Mouse (Mus musculus) liver, embryonic 12.5 days (tissue): ENCODE results near the gene Tmem167. TPM values are rescaled to one million over a fixed set of nuclear protein-coding genes. Genes with fewer than 3 reads are reported as not detected.

Source experiments
- ATAC-seq: fragments of 200-750 bp; cut with Nextera tagmentation; 2 replicates; pipeline ENCODE4 v1.8.0; 2017; ENCODE audit warnings: moderate number of reproducible peaks, mild to moderate bottlenecking, moderate library complexity
- H3K27ac ChIP-seq: fragments of 300-500 bp; sonication (generic); 2 replicates; pipeline ENCODE4 v1.5.1; 2016; ENCODE audit warnings: mild to moderate bottlenecking
- H3K27me3 ChIP-seq: fragments of 300-500 bp; sonication (generic); replicated peaks from 2 replicates; pipeline ENCODE4 v1.6.1; 2016; ENCODE audit warnings: mild to moderate bottlenecking, moderate library complexity
- H3K36me3 ChIP-seq: fragments of 300-500 bp; sonication (generic); 2 replicates; pipeline ENCODE4 v1.6.1; 2016; ENCODE audit warnings: mild to moderate bottlenecking, moderate library complexity
- H3K4me1 ChIP-seq: fragments of 300-500 bp; sonication (generic); 2 replicates; pipeline ENCODE4 v1.6.1; 2016
- H3K4me2 ChIP-seq: fragments of 300-500 bp; sonication (generic); 2 replicates; pipeline ENCODE4 v1.6.1; 2016; ENCODE audit warnings: mild to moderate bottlenecking, moderate library complexity
- H3K4me3 ChIP-seq: fragments of 300-500 bp; sonication (generic); 2 replicates; pipeline ENCODE4 v1.5.1; 2016; ENCODE audit warnings: mild to moderate bottlenecking, moderate library complexity
- H3K9ac ChIP-seq: fragments of 300-500 bp; sonication (generic); 2 replicates; pipeline ENCODE4 v1.6.1; 2016; ENCODE audit warnings: mild to moderate bottlenecking, moderate library complexity
- H3K9me3 ChIP-seq: fragments of 300-500 bp; sonication (generic); replicated peaks from 2 replicates; pipeline ENCODE4 v1.6.1; 2016; ENCODE audit warnings: mild to moderate bottlenecking, moderate library complexity
- WGBS: fragments of 180-500 bp; shearing (Covaris S2); methylation state at CpG from one replicate; pipeline ENCODE4 v1.1.7; 2016; ENCODE audit not compliant: insufficient replicate concordance; 5-methylcytosine and 5-hydroxymethylcytosine counted together
- polyA plus RNA-seq: library from polyadenylated mRNA; unstranded; fragments of >200 nt; fragmentation: Nextera tagmentation; extraction: Ambion mirVana; gene quantifications from 2 replicates; pipeline ENCODE4 v1.2.1, GENCODE M21; 2016

Gene Tmem167
- polyA plus RNA-seq, 1 experiment from 2014 or later = 30.8 TPM

- Histone ChIP-seq H3K4me3 (no peak overlapping the region), H3K4me1 (no peaks in the 10 kb centered on the region), H3K27me3 (no peaks in the 10 kb centered on the region), H3K4me2 (no peak overlapping the region), H3K36me3 (no peaks in the 10 kb centered on the region), H3K27ac (no peak overlapping the region), H3K9me3 (no peaks in the 10 kb centered on the region), H3K9ac (no peak overlapping the region)
- no peak for ATAC-seq
- WGBS = 66% methylated on average over 6 of the region's 6 CpGs
Observed at GRCm38 (mm10) chr13:90191794-90192193, 102.9 kb downstream of the Tmem167 start.

Other genes starting within 250 kb of the Tmem167 start
- gene Xrcc4, start 485 bp downstream of the Tmem167 start, polyA plus RNA-seq = 6.3 and 7.3 TPM in 2 replicates